Mouse (Mus musculus): ENCODE results near the gene Abhd4. TPM values are rescaled to one million over a fixed set of nuclear protein-coding genes. Genes with fewer than 3 reads are reported as not detected.

Gene Abhd4
- polyA plus RNA-seq, 1 experiment from 2014 or later: 96.0 TPM

GRCm38 (mm10) chr14:54311763-54312162 is 57.8 kb downstream of the Abhd4 start:
- H3K36me3 ChIP-seq: no peaks in the 10 kb centered on the region
- H3K4me1 ChIP-seq (replicated peaks): no peaks in the 10 kb centered on the region
- H3K27ac ChIP-seq: no peak overlapping the region
- peaks cover 9% of the 10 kb centered on the region; the same call in 1 of the 2 replicates for H3K27me3 ChIP-seq
- WGBS: 37% methylated on average over 3 of the region's 3 CpGs
- no peak for ATAC-seq (replicated peaks; ENCODE audit: insufficient number of reproducible peaks, insufficient read depth, low FRiP score, low read depth)
- no peak overlapping the region for H3K4me3 ChIP-seq
- H3K9me3 ChIP-seq (replicated peaks): no peaks in the 10 kb centered on the region
- H3K4me2 ChIP-seq: no peak overlapping the region
- H3K9ac ChIP-seq: no peak overlapping the region

Other genes starting within 250 kb of the Abhd4 start
- 355 and 362 TPM in 2 replicates for gene Dad1, start 84 bp upstream of the Abhd4 start, polyA plus RNA-seq (2015; fragmentation: Nextera tagmentation; extraction: Ambion mirVana)
- 0.03 TPM in 1 of 2 replicates, not detected in the other for gene Olfr49, start 30.8 kb downstream of the Abhd4 start, polyA plus RNA-seq (2015; fragmentation: Nextera tagmentation; extraction: Ambion mirVana)
- gene Oxa1l, start 106.6 kb downstream of the Abhd4 start, polyA plus RNA-seq (2015; fragmentation: Nextera tagmentation; extraction: Ambion mirVana): 53.2 and 54.4 TPM in 2 replicates
- gene Slc7a7, start 163.6 kb downstream of the Abhd4 start, polyA plus RNA-seq (2015; fragmentation: Nextera tagmentation; extraction: Ambion mirVana): 7.7 and 11.0 TPM in 2 replicates
- 196 and 285 TPM in 2 replicates for gene Mrpl52, start 172.7 kb downstream of the Abhd4 start, polyA plus RNA-seq (2015; fragmentation: Nextera tagmentation; extraction: Ambion mirVana)
- 91.2 and 125 TPM in 2 replicates for gene Mmp14, start 177.4 kb downstream of the Abhd4 start, polyA plus RNA-seq (2015; fragmentation: Nextera tagmentation; extraction: Ambion mirVana)
- 41.9 and 51.6 TPM in 2 replicates for gene Lrp10, start 209.9 kb downstream of the Abhd4 start, polyA plus RNA-seq (2015; fragmentation: Nextera tagmentation; extraction: Ambion mirVana)
- 1.1 and 1.9 TPM in 2 replicates for gene Rem2, start 221.9 kb downstream of the Abhd4 start, polyA plus RNA-seq (2015; fragmentation: Nextera tagmentation; extraction: Ambion mirVana)